Mouse (Mus musculus) right cerebral cortex, postnatal 25 days (tissue): ENCODE measurements at regions not wholly inside any gene's neighbourhood (a gene's known extent, or its start where the extent isn't known, plus 50 kb on each side); places are given as distances from the start of the nearest gene placed in this dataset.
A peak's percentile ranks its signal among the peaks of the same experiment; 100 is the strongest.

Experiments used
- DNase-seq: peaks from one replicate; pipeline ENCODE4 v3.0.0; 2022

DNA sequence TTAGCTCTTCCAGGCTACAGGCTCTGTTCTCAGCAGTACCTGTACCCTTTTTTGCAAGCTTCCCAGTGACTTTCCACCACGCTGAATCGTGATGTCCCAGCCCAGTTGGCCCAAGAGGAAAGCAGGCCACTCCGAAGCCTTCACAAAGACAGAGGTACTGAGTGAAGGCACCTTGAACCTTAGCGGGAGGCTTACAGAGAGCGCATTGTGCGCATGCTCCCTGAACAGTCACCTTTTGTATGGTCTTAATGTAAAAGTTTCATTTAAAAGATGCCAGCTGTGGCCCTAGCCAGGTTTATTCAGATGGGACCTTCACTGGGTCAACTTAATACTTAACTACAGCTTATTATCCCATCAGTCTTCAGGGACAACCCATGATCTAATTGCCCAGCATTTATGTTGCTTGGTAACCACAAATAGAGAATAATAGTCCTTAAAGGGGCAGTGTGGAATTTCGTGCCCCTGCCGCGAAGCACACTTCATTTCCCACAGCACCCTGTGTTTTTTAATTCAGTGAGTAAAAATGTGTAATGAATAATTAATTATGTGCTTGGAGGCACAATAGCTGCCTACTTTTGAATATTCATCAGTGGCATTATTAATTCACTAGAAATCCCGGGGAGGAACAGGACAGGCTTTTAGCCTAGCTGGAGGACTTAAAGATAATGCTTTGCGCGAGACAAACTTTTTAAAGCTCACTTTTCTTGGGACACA, 111.3 kb upstream of the Vrk1 start:
- DNase-seq = no peak

DNA sequence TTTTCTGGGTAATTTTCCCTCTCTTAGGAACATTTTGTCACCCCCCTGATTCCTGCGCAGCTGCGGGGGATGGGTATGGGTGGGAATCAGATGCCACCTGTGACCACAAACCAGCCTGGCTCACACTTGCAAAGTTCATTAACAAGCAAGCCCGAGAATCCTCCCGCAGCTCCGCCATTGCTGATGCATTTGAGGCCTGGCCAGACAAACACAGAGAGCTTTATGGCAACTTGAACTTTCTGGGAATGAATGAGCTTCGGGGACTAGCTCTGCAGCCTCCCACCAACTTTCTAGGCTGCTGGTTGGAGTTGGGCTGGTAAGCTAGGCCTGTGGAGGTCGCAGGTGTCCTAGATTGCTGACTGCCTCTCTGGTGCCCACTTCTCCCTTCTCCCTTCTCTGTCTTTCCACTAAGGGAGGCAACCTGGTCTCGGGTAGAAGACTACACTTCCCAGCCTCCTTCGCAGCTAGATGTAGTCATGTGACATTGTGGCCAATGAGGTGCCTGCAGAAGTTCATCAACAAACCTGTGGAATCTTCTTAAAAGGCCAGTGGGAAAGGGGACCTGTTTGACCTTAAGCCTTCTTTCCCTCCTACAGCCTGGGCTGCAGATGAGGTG, 110.6 kb upstream of the Vrk1 start:
- no peak for DNase-seq

DNA sequence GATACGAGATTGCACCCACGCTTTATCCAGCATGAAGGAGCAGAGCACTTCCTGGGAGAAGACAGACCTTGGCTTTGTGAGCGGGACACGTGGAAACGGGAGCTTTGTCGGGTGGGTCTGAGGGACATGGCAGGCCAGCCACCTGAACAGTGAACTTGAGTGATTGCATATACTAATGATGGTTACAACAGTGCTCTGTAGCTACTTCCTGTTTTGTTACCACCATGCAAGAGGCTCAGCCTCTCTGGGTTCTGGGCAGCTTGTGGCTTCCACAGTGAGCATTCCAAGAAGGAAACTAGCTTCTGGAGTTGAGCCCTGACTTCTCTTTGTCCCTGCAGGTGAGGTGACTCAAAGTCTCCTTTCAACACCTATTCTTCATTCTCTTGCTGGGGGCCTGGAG, 109.5 kb upstream of the Vrk1 start:
- DNase-seq = no peak

DNA sequence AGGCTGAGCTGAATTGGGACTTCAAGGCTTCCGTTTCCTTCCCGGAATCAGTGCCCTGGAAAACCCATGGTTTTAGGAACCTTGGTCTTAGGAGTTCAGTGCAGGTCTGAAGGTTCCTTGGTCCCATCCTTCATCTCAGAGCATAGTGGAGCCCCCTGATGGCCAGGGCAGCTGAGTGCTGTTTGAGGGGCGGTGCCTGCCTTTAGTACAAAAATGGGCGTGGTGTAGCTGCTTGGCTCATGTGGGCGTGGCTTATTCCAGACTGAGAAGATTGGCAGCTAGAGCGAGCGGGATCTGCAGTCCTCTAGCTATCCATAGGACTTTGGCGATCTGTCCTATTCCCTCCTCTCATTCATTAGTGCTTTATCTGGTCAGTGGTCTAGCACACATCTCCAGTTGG, 107.0 kb upstream of the Vrk1 start:
- no peak for DNase-seq

- no peak for DNase-seq
Measured at GRCm38 (mm10) chr12:105906584-105906983, 103.4 kb upstream of the Vrk1 start.

- no peak for DNase-seq
Measured at GRCm38 (mm10) chr12:105907851-105908620, 102.0 kb upstream of the Vrk1 start.

DNA sequence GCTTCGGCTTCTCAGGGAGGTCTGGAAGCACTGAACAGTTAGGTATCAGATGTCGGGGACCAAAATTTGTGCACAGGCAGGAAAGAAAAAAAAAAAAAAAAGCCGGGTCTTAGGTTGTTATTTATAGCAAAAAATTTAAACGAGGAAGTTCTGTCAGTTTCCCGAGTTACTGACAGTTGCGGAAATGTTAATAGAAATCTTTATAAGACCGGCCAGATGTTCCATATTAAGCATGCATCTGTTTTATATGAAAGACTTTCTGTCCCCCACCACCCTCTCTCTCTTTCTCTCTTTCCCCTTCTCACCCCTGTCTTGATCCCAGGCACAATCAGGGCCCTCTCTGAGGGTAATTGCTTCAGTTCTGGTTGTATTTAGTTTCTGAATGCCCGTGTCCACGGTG, 98.5 kb upstream of the Vrk1 start:
- no peak for DNase-seq

DNA sequence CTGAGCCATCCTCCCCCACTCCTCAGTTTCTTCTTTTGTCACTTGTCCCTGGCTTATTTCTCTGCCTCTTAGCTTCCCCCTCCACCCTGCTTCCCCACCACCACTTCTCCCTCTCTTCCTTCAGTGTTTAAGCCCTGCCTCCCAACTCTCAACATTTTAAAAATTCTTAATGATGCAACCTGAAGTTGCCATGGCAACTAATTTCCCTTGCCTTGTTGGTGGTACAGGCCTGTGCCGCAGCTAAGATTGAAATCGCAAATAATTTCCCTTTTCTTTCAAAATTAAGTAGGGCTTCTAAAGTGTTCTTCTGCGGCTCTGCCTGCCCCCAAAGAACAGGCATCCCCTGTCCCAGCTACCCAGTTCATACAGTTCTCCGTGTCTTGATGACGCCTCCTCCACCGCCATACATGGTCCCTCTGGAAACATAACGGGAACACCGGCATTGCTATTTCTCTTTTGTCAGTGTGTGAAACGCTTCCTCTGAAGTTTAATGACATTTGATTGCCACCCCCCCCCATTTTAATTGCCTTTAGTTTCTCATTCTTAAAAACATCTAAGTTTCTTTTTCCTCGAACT, 92.6 kb upstream of the Vrk1 start:
- DNase-seq = no peak

DNA sequence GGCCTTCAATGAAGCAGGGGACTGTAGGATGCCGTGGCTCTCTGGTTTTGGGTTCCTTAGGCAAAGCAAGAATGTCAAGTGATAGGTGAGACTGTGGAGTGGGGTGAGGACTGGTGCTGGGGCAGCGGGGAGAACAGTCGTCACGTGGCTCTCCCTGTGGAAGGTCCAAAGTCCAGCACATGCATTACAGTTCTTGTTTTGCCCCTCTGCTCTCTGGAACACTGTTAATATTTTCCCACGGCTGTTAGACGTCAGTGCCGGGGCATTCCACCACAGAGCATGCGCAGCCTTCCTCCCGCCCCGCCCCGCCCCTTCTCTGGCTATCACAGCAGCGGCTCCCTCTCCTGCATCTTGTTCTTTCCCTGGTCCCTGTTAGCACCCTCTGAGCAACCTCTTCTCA, 91.3 kb upstream of the Vrk1 start:
- DNase-seq = no peak

- DNase-seq = no peak
Measured at GRCm38 (mm10) chr12:105927210-105927609, 82.8 kb upstream of the Vrk1 start.

GRCm38 (mm10) chr12:105929456-105929921, 80.5 kb upstream of the Vrk1 start:
- DNase-seq = no peak

- DNase-seq = peak; percentile 21
Measured at GRCm38 (mm10) chr12:105935441-105935880, 74.6 kb upstream of the Vrk1 start.

DNA sequence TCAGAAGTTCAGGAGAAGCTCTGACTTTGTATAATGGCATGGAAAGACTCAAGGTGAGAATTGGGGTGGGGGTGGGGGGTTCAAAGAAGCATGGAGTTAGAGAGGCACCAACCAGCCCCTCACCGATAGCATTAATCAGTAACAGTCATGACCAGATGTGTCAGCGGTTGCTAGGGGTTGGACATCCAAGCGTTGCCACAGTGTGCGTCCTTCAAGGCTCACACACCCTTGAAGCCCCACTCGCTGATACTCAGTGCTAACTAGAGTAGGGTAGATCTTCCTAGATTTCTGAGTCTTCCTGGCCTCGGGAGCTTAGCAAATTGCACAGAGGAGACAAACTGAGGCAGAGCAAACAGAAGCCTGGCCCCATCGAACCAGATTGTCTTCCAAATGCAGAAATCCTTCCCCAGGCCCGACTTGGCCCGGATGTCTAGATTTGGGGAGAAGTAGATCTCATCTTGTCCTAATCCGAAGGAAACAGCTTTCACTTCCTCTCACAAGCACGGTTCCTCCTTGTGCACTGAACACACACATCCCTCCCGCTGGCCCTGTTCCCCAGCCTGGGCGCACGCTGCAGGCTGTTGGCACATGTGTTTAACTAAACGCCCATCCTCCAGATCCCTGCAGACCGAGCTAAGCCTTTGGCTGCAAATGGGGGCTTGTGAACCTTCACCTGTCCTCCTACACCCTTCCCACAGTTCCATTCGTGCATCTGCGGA, 73.1 kb upstream of the Vrk1 start:
- peak; percentile 54 for DNase-seq

DNA sequence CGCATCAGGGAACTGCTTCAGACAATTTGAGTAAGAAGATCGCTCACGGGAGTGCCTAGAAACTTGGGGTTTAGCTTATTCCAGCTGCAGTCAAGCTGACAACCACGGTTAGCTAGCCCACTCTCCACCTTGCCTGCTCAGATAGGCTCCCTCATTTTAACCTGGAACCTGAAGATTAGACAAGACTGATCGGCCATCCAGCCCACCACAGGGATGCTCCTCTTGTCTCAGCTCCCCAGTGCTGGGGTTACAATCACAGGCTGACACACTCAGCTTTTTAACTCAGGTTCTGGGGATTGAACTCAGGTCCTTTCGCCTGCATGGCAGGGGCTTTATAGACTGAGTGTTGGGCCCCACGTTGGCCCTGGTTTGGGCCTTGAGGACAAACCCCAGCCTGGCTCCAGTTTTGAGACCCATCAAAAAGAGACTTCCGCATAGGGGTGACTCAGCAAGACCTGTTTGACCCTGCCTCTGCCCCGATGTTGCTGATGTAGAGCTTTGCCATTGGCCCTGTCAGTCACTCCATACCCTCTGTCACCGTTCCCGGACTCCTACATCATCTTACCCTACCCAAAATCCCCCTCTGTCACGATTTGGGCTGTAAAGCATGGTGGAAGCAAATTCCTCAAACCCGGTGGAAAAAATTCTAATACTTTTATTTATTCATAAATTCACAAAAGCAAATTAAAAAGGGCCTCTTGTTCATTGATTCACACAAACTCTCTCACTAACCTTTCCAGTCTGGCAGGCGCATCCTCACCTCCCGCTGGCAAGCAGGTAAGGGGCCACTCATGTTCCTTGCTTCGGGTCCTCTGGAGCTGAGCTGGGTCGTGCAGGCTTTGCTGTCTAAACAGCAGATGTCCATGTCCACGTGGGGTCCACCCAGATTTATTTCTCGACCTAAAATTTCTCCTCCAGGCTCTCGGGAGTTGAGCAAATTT, 67.6 kb upstream of the Vrk1 start:
- DNase-seq = no peak

GRCm38 (mm10) chr12:105943077-105943433, 67.0 kb upstream of the Vrk1 start:
- DNase-seq = no peak

GRCm38 (mm10) chr12:105947332-105947731, 62.7 kb upstream of the Vrk1 start:
- no peak for DNase-seq

DNA sequence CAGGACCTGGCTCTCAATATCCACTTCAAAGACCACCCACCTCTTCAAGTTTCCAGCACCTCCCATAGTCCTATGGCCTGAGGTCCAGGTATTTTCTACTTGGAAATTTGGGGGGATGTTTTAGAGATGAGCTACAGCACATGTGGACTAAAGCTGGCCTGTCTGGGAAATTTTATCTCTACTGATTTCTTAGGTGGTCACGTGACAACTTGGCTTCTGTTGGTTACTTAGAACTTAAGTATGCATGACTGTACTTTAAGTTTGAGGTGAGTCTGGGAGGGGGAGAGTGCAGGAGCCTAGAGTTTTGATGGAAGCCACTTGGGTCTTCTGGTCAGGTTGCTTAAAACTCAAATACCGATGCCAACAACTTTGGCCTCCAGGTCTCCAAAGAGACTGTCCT, 61.7 kb upstream of the Vrk1 start:
- no peak for DNase-seq

DNA sequence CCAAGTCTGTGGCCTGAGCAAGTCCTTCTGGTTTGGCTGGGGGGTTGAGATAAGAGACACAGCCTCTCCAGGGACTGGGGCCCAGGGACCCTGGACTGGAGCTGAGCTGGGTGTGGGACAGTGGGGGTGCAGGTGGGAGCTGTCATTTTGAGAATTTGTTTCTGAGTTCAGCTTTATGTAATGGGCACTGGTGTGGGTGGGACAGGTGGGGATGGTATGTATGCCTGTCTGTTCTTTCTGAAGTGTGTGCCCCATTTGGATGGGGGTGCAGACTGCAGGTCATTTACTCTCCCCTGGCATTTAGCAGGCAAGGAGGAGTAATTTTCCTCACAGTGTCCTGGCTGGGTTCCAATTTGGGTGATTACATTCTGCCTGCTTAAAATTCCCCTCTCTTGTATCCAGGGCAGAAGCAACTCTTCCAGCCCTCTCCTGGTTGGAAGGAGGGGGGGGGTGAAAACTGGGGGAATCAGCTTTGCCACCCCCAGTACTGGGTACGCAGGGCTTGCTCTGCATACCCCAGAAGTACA, 54.2 kb upstream of the Vrk1 start:
- DNase-seq = no peak

GRCm38 (mm10) chr12:105959756-105960155, 50.3 kb upstream of the Vrk1 start:
- DNase-seq = no peak
